Mouse (Mus musculus) lung, embryonic 15.5 days (tissue): ENCODE results near the gene Cadm3. TPM values are rescaled to one million over a fixed set of nuclear protein-coding genes. Genes with fewer than 3 reads are reported as not detected.

Experiments
- ATAC-seq: fragments of 200-750 bp; cut with Nextera tagmentation; 2 replicates; pipeline ENCODE4 v1.8.0; 2017; ENCODE audit warnings: moderate number of reproducible peaks, borderline replicate concordance; ENCODE audit not compliant: low FRiP score, low TSS enrichment; ENCODE audit errors: extremely low read depth
- H3K27ac ChIP-seq: fragments of 300-500 bp; sonication (generic); 2 replicates; pipeline ENCODE4 v1.5.1; 2015; ENCODE audit warnings: moderate library complexity, mild to moderate bottlenecking, inconsistent platforms
- H3K27me3 ChIP-seq: fragments of 300-500 bp; sonication (generic); 2 replicates; pipeline ENCODE4 v1.6.1; 2015; ENCODE audit warnings: inconsistent platforms
- H3K36me3 ChIP-seq: fragments of 300-500 bp; sonication (generic); 2 replicates; pipeline ENCODE4 v1.6.1; 2015; ENCODE audit warnings: inconsistent platforms
- H3K4me1 ChIP-seq: fragments of 300-500 bp; sonication (generic); 2 replicates; pipeline ENCODE4 v1.6.1; 2015; ENCODE audit warnings: inconsistent platforms
- H3K4me2 ChIP-seq: fragments of 300-500 bp; sonication (generic); 2 replicates; pipeline ENCODE4 v1.6.1; 2015; ENCODE audit warnings: inconsistent platforms, mild to moderate bottlenecking, moderate library complexity
- H3K4me3 ChIP-seq: fragments of 300-500 bp; sonication (generic); 2 replicates; pipeline ENCODE4 v1.5.1; 2015; ENCODE audit warnings: mild to moderate bottlenecking, inconsistent platforms
- H3K9ac ChIP-seq: fragments of 300-500 bp; sonication (generic); 2 replicates; pipeline ENCODE4 v1.6.1; 2015; ENCODE audit warnings: inconsistent platforms
- H3K9me3 ChIP-seq: fragments of 300-500 bp; sonication (generic); 2 replicates; pipeline ENCODE4 v1.6.1; 2016; ENCODE audit warnings: inconsistent platforms
- WGBS: fragments of 180-500 bp; shearing (Covaris S2); methylation state at CpG from one replicate; pipeline ENCODE4 v1.1.7; 2015; 5-methylcytosine and 5-hydroxymethylcytosine counted together
- polyA plus RNA-seq: library from polyadenylated mRNA; unstranded; fragments of >200 nt; fragmentation: Nextera tagmentation; extraction: Ambion mirVana; gene quantifications from 2 replicates; pipeline ENCODE4 v1.2.1, GENCODE M21; 2015

The Cadm3 gene
- polyA plus RNA-seq = 1.1 TPM in 2 replicates

DNA sequence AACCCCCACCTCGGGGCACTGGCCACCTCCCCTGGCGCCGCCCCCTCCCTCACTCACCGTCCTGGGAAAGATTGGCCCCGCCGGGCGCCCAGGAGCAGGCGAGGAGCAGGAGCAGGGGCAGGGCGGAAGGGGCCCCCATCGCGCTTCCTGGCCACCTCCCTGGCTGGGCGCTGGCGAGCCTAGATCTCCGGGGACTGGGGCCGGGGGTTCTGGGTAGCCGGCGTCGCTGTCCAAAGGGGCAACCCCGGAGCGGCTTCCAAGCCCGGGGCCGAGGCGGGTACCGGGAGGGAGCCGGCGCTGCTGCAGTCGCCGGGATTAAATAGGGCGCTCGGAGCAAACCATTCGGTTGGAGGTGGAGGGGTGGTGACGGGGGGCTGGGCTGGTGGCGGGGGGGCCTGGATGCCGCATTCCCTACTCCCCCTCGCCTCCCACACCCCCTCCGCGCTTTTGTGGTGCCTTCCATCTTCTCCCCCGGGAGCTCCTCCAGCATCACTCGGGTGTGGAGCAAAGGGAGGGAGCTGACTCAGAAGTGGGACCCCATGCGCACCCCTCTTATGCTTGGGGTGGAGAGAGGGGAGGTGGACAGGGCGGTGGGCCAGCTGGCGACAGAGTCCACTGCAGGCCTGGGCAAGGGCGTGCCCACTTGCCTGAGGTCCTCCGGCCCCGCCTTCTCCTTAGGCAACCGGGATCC is at the start of gene Cadm3:
Gene Cadm3, minus strand, starts transcription at position 340 of the 691 bp plus-strand sequence.
- WGBS = 1% methylated on average over 36 of the region's 46 CpGs
- Histone ChIP-seq H3K9ac (no peak within 1 kb of the TSS; the same call in 1 of the 2 replicates), H3K4me2 (peak within 1 kb of the TSS; percentile 84), H3K27me3 (peaks cover 40% of the 10 kb centered on the region), H3K4me3 (peak within 1 kb of the TSS; percentile 48), H3K36me3 (no peaks in the 10 kb centered on the region), H3K4me1 (peaks cover 13% of the 10 kb centered on the region; the same call in 1 of the 2 replicates), H3K27ac (no peak within 1 kb of the TSS), H3K9me3 (no peaks in the 10 kb centered on the region)
- ATAC-seq = peak; percentile 73; the same call in 1 of the 2 replicates

DNA sequence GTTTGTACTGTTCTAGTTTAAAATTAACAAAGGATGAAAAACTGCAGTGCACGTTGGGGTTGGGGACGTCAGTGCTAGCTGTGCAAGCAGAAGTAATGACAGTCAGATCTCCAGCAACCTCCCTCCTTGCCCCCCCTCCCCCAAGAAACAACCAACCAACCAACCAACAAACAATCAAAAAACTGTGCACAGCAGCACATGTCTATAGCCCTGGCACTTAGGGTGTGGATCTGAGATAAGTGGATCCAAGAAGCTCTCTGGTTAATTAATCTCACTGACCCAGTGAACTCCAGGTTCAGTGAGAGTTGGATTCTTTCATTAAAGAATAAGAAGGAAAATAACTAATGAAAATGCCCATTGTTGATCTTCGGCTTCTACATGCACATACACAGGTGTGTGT is 47.1 kb upstream of the Cadm3 start:
- Histone ChIP-seq H3K27me3 (no peaks in the 10 kb centered on the region), H3K4me2 (no peak overlapping the region), H3K9ac (no peak overlapping the region), H3K4me3 (no peak overlapping the region), H3K4me1 (no peaks in the 10 kb centered on the region), H3K27ac (no peak overlapping the region), H3K9me3 (no peaks in the 10 kb centered on the region), H3K36me3 (no peaks in the 10 kb centered on the region)
- WGBS = 75% methylated on average over 3 of the region's 3 CpGs
- ATAC-seq = no peak

DNA sequence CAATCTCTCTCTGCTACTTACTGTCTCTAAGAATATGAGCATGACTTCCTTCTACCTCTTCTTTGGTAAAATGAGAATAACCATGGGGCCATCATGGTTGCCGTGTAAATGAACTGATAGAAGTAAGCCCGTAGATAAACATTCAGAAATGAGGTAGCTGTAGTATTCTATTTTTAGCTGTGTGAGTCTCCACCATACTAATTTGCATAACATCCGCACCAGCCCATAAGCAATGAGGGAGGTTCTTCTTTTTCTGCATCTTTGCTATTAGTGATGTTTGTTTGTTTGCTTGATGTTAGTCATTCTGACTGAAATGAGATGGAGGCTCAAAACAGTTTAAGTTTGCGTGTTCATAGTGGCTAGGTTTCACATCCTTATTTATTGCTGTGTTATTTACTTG is 44.4 kb upstream of the Cadm3 start:
- 78% methylated on average over 4 of the region's 4 CpGs for WGBS
- H3K4me2 ChIP-seq = no peak overlapping the region

DNA sequence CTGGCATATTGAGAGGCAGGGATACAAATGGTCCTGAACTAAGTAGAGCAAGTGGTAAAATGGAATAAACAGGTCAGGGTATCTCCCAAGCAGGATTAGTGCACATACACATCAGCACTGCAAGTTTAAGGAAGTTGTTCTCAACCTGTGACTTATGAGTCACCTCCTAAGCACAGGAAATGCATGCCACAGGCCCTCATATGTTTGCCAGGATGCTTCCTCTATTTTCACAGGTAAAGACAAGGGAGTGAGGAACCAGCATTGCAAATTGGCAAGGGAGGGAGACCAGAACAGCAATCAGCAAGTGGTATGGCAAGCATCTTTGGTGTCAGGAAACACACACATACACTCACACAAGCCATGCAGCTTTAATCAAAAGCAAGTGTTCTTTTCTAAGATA is 41.6 kb upstream of the Cadm3 start:
- H3K36me3 ChIP-seq = no peaks in the 10 kb centered on the region
- no peak overlapping the region for H3K4me2 ChIP-seq
- H3K4me3 ChIP-seq = no peak overlapping the region
- no peaks in the 10 kb centered on the region for H3K9me3 ChIP-seq
- ATAC-seq = no peak
- H3K27me3 ChIP-seq = no peaks in the 10 kb centered on the region
- H3K4me1 ChIP-seq = no peaks in the 10 kb centered on the region
- H3K27ac ChIP-seq = no peak overlapping the region
- no peak overlapping the region for H3K9ac ChIP-seq

More for the DNA sequence above, 44.4 kb upstream of the Cadm3 start:
- no peaks in the 10 kb centered on the region for H3K9me3 ChIP-seq
- no peak overlapping the region for H3K9ac ChIP-seq
- no peak overlapping the region for H3K27ac ChIP-seq
- no peaks in the 10 kb centered on the region for H3K4me1 ChIP-seq
- no peaks in the 10 kb centered on the region for H3K36me3 ChIP-seq
- no peak overlapping the region for H3K4me3 ChIP-seq
- no peaks in the 10 kb centered on the region for H3K27me3 ChIP-seq
- no peak for ATAC-seq

DNA sequence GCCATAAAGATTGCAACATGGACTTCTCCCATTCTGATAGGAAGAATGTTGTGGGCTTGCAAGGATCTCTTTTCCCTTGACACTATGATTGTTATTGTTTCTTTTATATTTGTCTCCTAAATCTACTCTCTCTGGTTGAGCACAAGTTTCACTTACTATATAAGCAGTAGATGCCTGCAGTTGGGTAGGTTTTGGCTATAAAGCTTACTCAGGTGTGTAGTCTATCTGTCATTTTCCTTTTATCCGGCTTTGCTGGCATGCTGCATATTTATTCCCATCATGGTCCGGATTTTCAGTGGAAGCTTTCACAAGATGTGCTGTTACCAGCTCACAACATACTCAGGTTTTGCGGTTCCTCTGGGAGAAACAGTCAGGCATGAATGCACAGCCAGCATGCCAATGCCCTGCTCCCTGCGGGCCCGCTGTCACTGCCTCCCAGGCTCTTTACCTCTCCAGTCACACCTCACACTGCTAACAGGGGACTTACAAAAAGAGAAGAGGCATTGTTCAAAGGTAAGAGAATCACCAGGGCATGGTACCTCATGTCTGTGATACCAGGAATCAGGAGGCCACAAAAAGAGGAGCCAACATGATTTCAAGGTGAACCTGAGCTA is 37.3 kb upstream of the Cadm3 start:
- no peaks in the 10 kb centered on the region for H3K9me3 ChIP-seq
- no peak overlapping the region for H3K4me2 ChIP-seq
- no peak for ATAC-seq
- 78% methylated on average over 5 of the region's 5 CpGs for WGBS
- H3K9ac ChIP-seq = no peak overlapping the region
- H3K4me1 ChIP-seq = no peaks in the 10 kb centered on the region
- H3K27ac ChIP-seq = no peak overlapping the region
- no peaks in the 10 kb centered on the region for H3K36me3 ChIP-seq
- H3K27me3 ChIP-seq = no peaks in the 10 kb centered on the region
- H3K4me3 ChIP-seq = no peak overlapping the region

DNA sequence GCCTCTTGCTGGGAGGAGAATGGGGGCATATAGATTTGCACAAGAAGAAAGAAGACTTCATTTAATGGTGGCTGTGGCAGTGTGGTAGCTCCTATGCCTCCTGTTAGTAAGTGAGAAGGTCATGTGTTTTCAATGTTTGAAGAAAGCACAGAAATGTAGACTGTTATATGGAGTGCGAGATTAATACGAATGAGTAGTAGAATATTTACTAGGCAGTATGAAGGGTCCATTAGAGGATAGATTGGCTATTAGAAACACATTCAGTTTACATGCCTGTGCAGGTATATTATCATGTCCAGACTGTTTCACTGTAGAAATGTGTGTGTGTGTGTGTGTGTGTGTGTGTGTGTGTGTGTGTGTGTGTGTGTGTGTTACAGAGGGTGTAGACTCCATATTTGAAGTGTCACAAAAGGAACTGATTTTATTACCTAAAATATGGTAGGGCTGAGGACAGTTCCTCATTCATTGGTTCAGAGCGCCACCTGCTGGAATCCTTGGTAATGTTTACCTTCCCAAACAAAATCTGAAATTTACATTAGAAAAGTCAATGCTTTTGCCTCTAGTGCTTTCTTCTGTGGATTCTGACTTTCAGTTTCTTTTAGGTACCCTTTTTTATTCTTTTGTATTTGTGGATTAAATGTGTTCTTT is 31.0 kb upstream of the Cadm3 start:
- Histone ChIP-seq H3K9me3 (no peaks in the 10 kb centered on the region), H3K9ac (no peak overlapping the region), H3K4me3 (no peak overlapping the region), H3K27ac (no peak overlapping the region), H3K27me3 (no peaks in the 10 kb centered on the region), H3K4me1 (no peaks in the 10 kb centered on the region), H3K4me2 (no peak overlapping the region), H3K36me3 (no peaks in the 10 kb centered on the region)
- ATAC-seq = no peak
- WGBS = 30% methylated on average over 3 of the region's 3 CpGs

DNA sequence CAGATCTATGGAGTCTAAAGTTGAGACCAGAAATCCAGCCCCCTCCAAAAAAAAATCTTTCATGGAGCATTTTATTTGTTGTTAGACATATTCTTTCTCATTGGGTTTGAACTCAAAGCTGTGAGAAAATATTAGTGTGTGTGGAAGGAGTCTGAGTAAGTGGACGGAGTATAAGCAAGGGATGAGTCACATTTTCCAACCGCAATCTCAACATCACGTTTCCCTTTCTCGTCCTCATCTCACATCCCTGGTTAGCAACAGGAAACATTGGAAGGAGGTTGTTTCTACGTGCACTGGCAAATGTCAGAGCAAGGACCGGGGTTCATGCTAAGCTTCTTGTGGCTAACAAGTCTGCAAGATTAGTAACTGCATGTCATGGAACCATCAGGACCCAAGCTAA is 24.3 kb upstream of the Cadm3 start:
- Histone ChIP-seq H3K9me3 (no peaks in the 10 kb centered on the region), H3K36me3 (no peaks in the 10 kb centered on the region), H3K4me2 (no peak overlapping the region), H3K4me1 (no peaks in the 10 kb centered on the region), H3K4me3 (no peak overlapping the region), H3K27ac (no peak overlapping the region), H3K9ac (no peak overlapping the region), H3K27me3 (no peaks in the 10 kb centered on the region)
- no peak for ATAC-seq
- 73% methylated on average over 6 of the region's 6 CpGs for WGBS

DNA sequence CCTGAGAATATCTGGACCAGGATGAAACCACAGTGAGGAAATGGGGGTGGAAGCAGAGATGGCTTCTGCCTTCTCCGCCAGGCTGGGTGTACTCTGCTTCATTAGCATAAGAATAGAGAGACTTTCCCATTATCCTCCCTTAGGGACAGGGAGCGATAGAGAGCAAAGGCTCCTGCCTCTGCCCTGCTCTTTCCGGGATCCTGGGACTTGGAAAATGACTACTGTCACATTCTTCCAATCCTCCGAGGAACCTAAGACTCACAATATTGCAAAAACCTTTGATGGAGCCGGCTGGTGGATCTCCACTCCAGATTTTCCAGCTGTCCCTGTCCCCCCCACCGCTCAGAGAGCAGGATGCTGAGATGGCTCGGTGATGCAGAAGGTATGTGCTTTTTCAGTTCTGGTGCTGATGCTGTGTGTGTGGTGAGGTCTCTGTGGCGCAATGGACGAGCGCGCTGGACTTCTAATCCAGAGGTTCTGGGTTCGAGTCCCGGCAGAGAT is 22.5 kb upstream of the Cadm3 start:
- Histone ChIP-seq H3K27me3 (no peaks in the 10 kb centered on the region), H3K9ac (no peak overlapping the region), H3K4me2 (peak overlapping the region; percentile 16; the same call in 1 of the 2 replicates), H3K4me3 (no peak overlapping the region), H3K27ac (no peak overlapping the region), H3K4me1 (no peaks in the 10 kb centered on the region), H3K9me3 (no peaks in the 10 kb centered on the region), H3K36me3 (no peaks in the 10 kb centered on the region)
- 16% methylated on average over 13 of the region's 13 CpGs for WGBS
- no peak for ATAC-seq

DNA sequence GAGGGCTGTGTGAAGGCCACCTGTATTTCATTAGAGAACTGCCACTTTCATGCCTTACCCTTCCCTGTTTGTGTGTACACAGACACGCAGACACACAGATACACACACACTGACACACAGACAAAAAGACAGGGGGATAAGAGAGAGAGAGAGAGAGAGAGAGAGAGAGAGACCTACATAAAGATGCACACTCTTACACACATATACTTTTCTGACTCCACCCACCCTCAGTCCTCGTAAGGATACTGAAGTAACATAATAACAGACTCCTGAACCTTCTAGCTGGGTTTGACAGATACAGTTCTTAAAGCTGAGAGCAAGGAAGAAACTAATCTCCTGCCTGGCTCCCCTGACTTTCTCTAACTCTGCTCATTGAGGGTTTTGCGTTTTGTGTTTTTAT is 21.9 kb upstream of the Cadm3 start:
- Histone ChIP-seq H3K27ac (no peak overlapping the region), H3K9ac (no peak overlapping the region), H3K27me3 (no peaks in the 10 kb centered on the region), H3K4me1 (no peaks in the 10 kb centered on the region), H3K4me2 (no peak overlapping the region), H3K9me3 (no peaks in the 10 kb centered on the region), H3K4me3 (no peak overlapping the region), H3K36me3 (no peaks in the 10 kb centered on the region)
- no peak for ATAC-seq
- 16% methylated on average over 3 of the region's 3 CpGs for WGBS

DNA sequence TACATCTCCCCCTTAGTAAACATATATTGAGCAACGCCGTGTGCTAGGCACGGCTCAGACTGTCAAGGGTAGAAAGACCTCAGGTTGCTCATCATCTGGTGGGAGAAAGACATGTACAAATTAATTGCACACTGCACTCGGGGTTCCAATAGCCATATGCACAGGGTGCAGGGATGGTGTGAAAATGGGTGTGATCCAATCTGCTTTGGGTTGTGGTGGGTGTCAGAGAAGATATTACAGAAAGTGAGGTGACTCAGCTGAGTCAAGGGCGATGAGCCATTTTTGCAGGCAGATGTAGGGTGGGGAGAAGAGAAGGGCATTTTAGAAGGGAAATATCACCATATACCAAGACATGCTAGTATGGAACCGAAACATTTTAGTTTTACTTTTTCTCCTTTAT is 13.9 kb upstream of the Cadm3 start:
- H3K4me2 ChIP-seq = no peak overlapping the region
- WGBS = 81% methylated on average over 6 of the region's 6 CpGs
- H3K27me3 ChIP-seq = no peaks in the 10 kb centered on the region
- H3K27ac ChIP-seq = no peak overlapping the region
- no peak for ATAC-seq
- no peak overlapping the region for H3K9ac ChIP-seq
- H3K4me1 ChIP-seq = no peaks in the 10 kb centered on the region
- H3K9me3 ChIP-seq = no peaks in the 10 kb centered on the region
- H3K36me3 ChIP-seq = no peaks in the 10 kb centered on the region
- H3K4me3 ChIP-seq = no peak overlapping the region

DNA sequence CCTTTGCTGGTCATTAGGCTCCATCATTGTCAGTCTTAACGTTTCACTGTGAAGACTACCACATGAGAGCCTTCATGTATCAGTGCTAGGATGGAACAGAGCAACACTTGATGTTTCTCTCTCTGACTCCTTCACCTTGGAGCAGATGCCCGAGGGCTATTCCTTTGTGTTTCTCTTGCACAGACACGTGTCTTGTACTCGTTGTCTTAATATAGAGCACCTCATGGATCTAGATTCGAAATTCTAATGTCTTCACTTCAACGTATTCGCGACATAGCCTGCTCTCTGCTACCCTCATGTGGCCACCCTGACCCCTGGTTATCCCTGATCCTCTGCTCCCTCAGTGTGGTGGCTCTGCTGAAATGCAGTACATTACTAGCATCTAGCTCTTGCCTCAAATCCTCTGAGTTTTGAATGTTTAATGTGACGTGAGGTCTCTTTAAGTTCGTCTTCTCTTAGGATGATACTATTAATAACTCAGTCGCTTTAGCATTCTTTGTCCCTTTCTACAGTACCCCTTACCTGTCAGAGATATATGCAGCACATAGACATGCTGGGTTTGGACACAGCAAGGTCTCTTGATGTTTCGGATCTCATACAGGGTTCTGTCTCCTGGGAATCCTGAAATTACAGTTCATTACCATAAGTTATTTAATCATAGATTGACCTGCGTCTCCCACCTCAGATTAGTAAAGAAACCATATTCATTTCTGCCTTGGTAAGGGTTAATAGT is 10.1 kb upstream of the Cadm3 start:
- H3K36me3 ChIP-seq = no peaks in the 10 kb centered on the region
- no peaks in the 10 kb centered on the region for H3K9me3 ChIP-seq
- H3K4me2 ChIP-seq = no peak overlapping the region
- no peaks in the 10 kb centered on the region for H3K27me3 ChIP-seq
- WGBS = 29% methylated on average over 13 of the region's 13 CpGs
- no peak overlapping the region for H3K4me3 ChIP-seq
- H3K4me1 ChIP-seq = no peaks in the 10 kb centered on the region
- ATAC-seq = no peak
- H3K27ac ChIP-seq = no peak overlapping the region
- H3K9ac ChIP-seq = no peak overlapping the region
